Mouse (Mus musculus) midbrain, embryonic 15.5 days (tissue): ENCODE results near the gene Crispld2. TPM values are rescaled to one million over a fixed set of nuclear protein-coding genes. Genes with fewer than 3 reads are reported as not detected.

ENCODE experiments used
- ATAC-seq: fragments of 200-750 bp; cut with Nextera tagmentation; replicated peaks from 2 replicates; pipeline ENCODE4 v1.8.0; 2017; ENCODE audit warnings: moderate TSS enrichment
- H3K27ac ChIP-seq: fragments of 300-500 bp; sonication (generic); 2 replicates; pipeline ENCODE4 v1.5.1; 2015; ENCODE audit warnings: mild to moderate bottlenecking, inconsistent platforms
- H3K27me3 ChIP-seq: fragments of 300-500 bp; sonication (generic); replicated peaks from 2 replicates; pipeline ENCODE4 v1.6.1; 2015; ENCODE audit warnings: inconsistent platforms
- H3K36me3 ChIP-seq: fragments of 300-500 bp; sonication (generic); replicated peaks from 2 replicates; pipeline ENCODE4 v1.6.1; 2015; ENCODE audit warnings: inconsistent platforms
- H3K4me1 ChIP-seq: fragments of 300-500 bp; sonication (generic); 2 replicates; pipeline ENCODE4 v1.6.1; 2015; ENCODE audit warnings: inconsistent platforms
- H3K4me2 ChIP-seq: fragments of 300-500 bp; sonication (generic); 2 replicates; pipeline ENCODE4 v1.6.1; 2015; ENCODE audit warnings: inconsistent platforms, mild to moderate bottlenecking, moderate library complexity
- H3K4me3 ChIP-seq: fragments of 300-500 bp; sonication (generic); 2 replicates; pipeline ENCODE4 v1.5.1; 2015; ENCODE audit warnings: mild to moderate bottlenecking, inconsistent platforms
- H3K9ac ChIP-seq: fragments of 300-500 bp; sonication (generic); 2 replicates; pipeline ENCODE4 v1.6.1; 2015; ENCODE audit warnings: mild to moderate bottlenecking, inconsistent platforms
- H3K9me3 ChIP-seq: fragments of 300-500 bp; sonication (generic); 2 replicates; pipeline ENCODE4 v1.6.1; 2016; ENCODE audit warnings: inconsistent platforms
- WGBS: fragments of 180-500 bp; shearing (Covaris S2); methylation state at CpG from one replicate; pipeline ENCODE4 v1.1.7; 2015; ENCODE audit warnings: mixed read lengths; 5-methylcytosine and 5-hydroxymethylcytosine counted together
- polyA plus RNA-seq: library from polyadenylated mRNA; unstranded; fragments of >200 nt; fragmentation: Nextera tagmentation; extraction: Ambion mirVana; gene quantifications from 2 replicates; pipeline ENCODE4 v1.2.1, GENCODE M21; 2015

Gene Crispld2
- polyA plus RNA-seq, 1 experiment from 2014 or later = 2.9 TPM

DNA sequence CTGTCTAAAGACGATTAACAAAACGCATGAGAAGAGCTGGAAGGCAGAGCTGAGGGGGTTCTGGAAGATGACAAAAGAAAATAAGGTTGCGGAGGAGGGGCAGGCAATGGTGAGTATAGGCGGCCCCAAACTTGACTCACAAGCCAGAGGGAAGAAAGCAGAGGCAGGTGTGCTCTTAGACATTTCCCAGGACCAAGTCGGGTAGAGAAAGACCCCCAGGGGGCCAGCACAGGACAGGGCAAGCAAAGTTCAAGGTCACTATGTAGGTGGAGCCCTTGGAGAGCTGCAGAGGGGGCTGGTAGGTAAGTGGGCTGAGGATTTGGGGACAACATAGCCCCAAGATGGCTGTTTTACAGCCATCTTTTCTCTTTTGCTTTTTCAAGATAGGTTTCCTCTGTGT is 87.1 kb downstream of the Crispld2 start:
- Histone ChIP-seq H3K9ac (no peak overlapping the region), H3K4me2 (no peak overlapping the region), H3K4me1 (no peaks in the 10 kb centered on the region), H3K4me3 (no peak overlapping the region), H3K36me3 (peaks cover 23% of the 10 kb centered on the region), H3K9me3 (no peaks in the 10 kb centered on the region), H3K27ac (no peak overlapping the region), H3K27me3 (no peaks in the 10 kb centered on the region)
- no peak for ATAC-seq
- WGBS = 50% methylated on average over 5 of the region's 5 CpGs

DNA sequence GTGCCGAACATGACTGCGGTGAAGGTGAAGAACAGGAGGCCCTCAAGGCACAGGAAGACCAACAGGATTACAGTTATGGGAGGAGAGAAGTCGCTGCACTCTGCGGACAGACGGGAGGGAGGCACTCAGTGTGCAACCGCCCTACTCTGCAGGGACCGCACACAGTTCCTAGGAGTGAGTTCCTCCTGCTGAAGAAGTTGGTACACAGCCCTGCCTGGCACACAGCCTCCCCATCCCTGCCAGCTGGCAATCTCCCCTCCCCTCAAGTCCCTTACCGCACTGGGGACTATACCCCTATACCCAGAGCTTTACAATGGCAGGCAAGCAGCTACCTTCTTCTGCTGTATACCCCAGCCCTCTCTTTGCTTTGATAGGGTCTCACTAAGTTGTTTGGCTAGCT is 91.0 kb downstream of the Crispld2 start:
- Histone ChIP-seq H3K4me2 (no peak overlapping the region), H3K4me1 (no peaks in the 10 kb centered on the region), H3K9me3 (no peaks in the 10 kb centered on the region), H3K36me3 (peaks cover 47% of the 10 kb centered on the region), H3K27me3 (no peaks in the 10 kb centered on the region), H3K9ac (no peak overlapping the region), H3K27ac (no peak overlapping the region), H3K4me3 (no peak overlapping the region)
- WGBS = 95% methylated on average over 8 of the region's 8 CpGs
- no peak for ATAC-seq

DNA sequence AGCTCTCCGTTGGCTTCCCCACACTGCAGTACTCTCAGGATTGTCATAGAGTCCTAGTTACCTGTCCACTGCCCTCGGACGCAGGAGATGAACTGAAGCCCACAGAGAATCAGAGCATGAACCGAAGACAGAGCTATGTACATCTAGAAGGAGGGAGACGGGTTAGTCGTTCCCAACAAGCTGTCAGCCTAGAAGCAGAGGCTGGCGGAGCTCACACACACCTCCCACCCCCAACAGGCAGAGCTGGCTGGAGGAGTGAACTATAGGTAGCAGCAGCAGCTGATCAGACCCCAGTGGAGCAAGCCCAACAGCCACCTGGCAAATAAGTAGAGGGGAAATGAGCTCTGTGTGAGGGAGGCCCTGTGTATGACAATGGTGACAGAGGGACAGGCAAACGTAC is 92.5 kb downstream of the Crispld2 start:
- Histone ChIP-seq H3K9ac (no peak overlapping the region), H3K9me3 (no peaks in the 10 kb centered on the region), H3K4me3 (no peak overlapping the region), H3K4me2 (no peak overlapping the region), H3K27me3 (no peaks in the 10 kb centered on the region), H3K36me3 (peaks cover 52% of the 10 kb centered on the region), H3K4me1 (no peaks in the 10 kb centered on the region), H3K27ac (no peak overlapping the region)
- ATAC-seq = no peak
- WGBS = 89% methylated on average over 8 of the region's 8 CpGs

DNA sequence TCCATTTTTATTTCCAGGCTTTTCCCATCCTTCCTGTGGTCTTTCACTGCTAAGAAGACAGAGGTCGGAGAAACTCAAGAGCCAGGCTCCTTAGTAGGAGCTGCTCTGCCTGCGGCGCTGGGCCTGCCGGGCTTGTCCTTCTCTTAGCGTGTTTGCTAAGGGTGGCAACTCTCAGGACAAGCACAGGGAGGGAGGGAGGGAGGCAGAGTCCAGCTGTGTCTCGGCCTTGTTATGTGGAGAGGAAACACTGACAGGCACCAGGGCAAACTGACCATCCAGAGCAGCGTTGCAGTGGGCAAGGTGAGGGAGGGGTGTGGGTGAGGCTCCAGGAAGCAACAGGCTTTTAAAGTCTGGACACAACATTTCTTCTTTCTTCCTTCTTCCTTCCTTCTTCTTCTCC is 97.3 kb downstream of the Crispld2 start:
- no peaks in the 10 kb centered on the region for H3K9me3 ChIP-seq
- H3K36me3 ChIP-seq = peaks cover 50% of the 10 kb centered on the region
- H3K27ac ChIP-seq = no peak overlapping the region
- 87% methylated on average over 7 of the region's 7 CpGs for WGBS
- H3K9ac ChIP-seq = no peak overlapping the region
- no peaks in the 10 kb centered on the region for H3K4me1 ChIP-seq
- H3K4me3 ChIP-seq = no peak overlapping the region
- H3K4me2 ChIP-seq = no peak overlapping the region
- no peak for ATAC-seq
- no peaks in the 10 kb centered on the region for H3K27me3 ChIP-seq

DNA sequence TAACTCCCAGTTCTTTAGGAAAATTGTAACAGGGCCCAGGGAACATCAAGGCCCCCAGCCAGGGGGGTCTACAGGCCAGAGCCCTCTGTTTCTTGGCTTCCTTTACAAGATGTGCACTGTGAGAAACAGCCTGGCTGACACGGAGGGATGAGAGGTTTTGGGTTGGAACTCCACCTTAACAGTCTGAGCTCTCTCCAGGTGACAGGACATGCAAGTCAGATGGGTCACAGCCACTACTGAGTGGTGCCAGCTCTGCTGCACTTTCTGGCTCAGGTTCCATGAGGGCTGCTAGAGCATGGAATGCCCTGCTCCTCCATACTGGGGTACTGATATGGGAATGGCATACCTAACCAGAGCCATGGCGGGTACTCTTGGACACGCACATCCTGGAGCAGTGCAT is 98.8 kb downstream of the Crispld2 start:
- H3K4me2 ChIP-seq = no peak overlapping the region
- no peaks in the 10 kb centered on the region for H3K27me3 ChIP-seq
- H3K27ac ChIP-seq = no peak overlapping the region
- H3K4me1 ChIP-seq = no peaks in the 10 kb centered on the region
- 97% methylated on average over 3 of the region's 3 CpGs for WGBS
- H3K9ac ChIP-seq = no peak overlapping the region
- peaks cover 39% of the 10 kb centered on the region for H3K36me3 ChIP-seq
- no peak overlapping the region for H3K4me3 ChIP-seq
- no peak for ATAC-seq
- no peaks in the 10 kb centered on the region for H3K9me3 ChIP-seq

DNA sequence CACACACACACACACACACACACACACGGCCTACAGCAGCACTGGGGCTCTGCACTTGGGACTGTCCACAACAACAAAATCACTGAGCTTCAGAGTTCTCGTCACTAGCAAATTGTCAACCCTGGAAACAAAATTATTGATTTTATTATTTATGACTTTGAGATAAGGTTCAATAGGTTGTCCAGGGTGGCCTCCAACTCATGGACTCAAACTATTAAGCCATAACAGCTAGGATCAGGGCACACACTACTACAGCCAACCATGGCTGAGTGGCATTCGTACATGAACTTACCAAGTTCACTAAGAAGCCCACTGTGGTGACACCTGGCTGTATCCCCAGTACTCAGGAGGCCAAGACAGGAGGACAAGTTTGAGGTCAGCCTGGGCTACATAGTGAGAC is 100.9 kb downstream of the Crispld2 start:
- Histone ChIP-seq H3K4me2 (no peak overlapping the region), H3K27me3 (no peaks in the 10 kb centered on the region), H3K9me3 (no peaks in the 10 kb centered on the region), H3K4me3 (no peak overlapping the region), H3K36me3 (peaks cover 27% of the 10 kb centered on the region; the same call in 1 of the 2 replicates), H3K27ac (no peak overlapping the region), H3K4me1 (no peaks in the 10 kb centered on the region), H3K9ac (no peak overlapping the region)
- WGBS = 91% methylated on average over 3 of the region's 3 CpGs
- ATAC-seq = no peak

DNA sequence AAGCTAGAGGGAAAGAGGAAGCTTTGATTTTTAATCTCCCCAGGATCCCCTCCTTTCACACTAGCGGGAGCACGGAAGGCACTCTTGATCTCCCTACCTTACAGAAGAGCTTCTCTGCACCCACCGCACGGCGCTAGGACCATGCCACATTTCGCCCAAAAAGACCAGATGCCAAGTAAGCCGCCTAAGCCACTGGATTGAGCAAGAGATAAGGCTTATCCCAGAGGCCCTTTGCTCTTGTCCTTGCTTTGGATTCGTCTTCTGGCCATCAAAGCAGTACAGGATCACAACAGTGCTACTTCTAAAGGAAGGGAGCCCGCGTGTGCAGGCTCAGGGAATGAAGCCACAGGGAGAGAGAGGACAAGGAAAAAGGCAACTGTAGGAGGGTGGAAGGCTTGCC is 102.6 kb downstream of the Crispld2 start:
- H3K9ac ChIP-seq = no peak overlapping the region
- no peak for ATAC-seq

DNA sequence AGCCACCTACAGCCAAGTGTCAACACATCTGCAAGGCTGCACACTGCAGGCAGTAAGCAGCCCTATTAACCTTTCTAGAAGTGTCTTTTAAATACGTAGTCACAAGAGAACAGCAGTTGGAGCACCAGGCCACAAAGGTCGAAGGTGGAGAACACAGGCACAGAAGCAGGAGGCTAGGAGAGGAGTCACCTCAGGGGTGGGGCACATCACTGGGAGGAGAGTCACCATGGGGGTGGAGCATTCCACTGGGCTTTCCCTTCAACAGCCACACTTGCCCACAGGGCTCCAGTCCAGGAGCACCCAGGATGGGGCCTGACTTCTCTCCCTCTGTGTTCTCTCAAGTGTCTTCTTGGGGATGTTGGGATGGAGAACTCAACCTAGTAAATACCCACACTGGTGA is 104.2 kb downstream of the Crispld2 start:
- Histone ChIP-seq H3K4me1 (peaks cover 21% of the 10 kb centered on the region), H3K4me2 (no peak overlapping the region), H3K9me3 (no peaks in the 10 kb centered on the region), H3K9ac (no peak overlapping the region), H3K36me3 (0 out of 2 replicates have a peak, but pooled peaks cover 11% of the 10 kb centered on the region), H3K4me3 (no peak overlapping the region), H3K27me3 (no peaks in the 10 kb centered on the region), H3K27ac (no peak overlapping the region)
- no peak for ATAC-seq
- WGBS = 86% methylated on average over 2 of the region's 2 CpGs

More for the DNA sequence above, 102.6 kb downstream of the Crispld2 start:
- 80% methylated on average over 10 of the region's 10 CpGs for WGBS
- Histone ChIP-seq H3K27ac (no peak overlapping the region), H3K27me3 (no peaks in the 10 kb centered on the region), H3K4me1 (peaks cover 13% of the 10 kb centered on the region), H3K4me3 (no peak overlapping the region), H3K4me2 (no peak overlapping the region), H3K36me3 (peaks cover 22% of the 10 kb centered on the region; the same call in 1 of the 2 replicates), H3K9me3 (no peaks in the 10 kb centered on the region)

DNA sequence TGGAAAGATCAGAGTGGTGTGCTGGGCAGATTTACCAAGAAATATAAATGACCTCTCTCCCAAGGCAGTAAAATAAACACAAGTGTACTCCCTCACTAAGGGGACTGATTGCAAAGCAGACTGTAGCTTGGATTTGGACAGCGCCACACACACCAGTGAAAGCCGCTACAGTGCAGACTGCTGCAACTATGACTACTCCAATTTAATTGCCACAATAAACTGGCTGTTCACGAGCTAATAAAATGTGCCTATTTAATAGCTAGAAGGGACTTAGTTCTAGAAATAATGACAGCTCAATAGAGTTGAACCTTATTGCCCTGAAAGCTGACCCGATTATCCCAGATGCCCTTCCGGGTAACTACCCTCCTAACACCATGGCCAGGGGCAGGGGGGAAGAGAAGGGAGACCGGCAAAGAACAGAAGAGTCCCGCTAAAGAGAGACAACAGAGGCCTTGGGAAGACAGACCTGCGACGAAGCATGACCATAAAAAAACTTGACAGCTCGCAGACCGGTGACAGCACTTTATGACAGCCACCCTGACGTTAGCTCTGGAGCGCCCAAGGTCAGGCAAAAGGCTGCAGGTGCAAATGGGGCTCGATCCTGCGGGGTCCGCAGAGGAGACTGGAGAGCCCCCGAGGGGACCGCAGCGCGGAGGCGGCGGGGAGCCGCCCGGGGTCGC is 108.3 kb downstream of the Crispld2 start:
- peak overlapping the region; percentile 68 for H3K9ac ChIP-seq
- peak overlapping the region; percentile 92 for H3K27ac ChIP-seq
- WGBS = 6% methylated on average over 25 of the region's 25 CpGs
- no peaks in the 10 kb centered on the region for H3K27me3 ChIP-seq
- peak; percentile 10; the same call in 1 of the 2 replicates for ATAC-seq
- H3K9me3 ChIP-seq = no peaks in the 10 kb centered on the region
- H3K36me3 ChIP-seq = no peaks in the 10 kb centered on the region
- peak overlapping the region; percentile 73 for H3K4me3 ChIP-seq
- peak overlapping the region; percentile 77 for H3K4me2 ChIP-seq
- H3K4me1 ChIP-seq = peaks cover 41% of the 10 kb centered on the region

DNA sequence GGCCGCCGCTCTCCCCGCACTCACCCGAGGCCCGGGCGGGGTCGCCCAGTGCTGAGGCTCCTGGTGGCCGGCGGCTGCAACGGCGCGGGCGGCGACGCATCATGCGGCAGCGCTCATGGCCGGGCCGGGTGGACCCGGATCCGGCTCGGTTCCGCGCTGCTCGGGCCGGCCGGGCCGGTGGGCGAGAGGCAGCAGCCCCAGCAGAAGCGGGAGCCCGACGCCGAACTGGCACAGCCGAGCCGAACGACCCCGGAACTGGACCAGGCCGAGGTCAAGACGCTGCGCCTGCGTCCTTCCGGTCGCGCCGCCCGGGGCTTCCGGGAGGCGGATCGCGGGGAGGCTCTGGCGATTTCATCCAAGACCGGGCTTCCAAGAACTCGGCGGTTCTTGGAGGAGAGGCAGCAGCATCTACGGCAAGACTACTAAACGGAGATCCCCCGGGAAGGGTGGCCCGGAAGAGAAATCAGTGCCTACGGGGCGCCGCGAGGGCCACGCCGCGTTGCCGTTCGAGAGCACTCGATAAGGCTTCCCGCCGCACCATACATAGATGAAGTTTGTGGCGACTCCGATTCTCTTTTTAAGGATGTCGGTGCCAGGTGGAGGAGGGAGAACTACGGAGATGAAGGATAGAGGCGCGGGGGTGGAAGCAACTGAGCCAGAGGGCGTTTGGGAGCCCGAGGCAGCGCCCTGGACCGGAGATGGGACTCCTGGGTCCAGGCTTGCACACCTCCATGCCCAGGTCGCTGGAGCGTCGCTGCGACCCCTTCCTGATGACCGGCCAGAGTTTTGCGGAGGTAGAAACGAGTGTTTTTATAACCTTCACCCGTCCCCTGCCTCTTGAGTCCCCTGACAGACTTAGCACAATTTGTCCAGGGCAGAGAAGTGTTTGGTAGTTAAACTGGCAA is 109.1 kb downstream of the Crispld2 start, which contains the start of gene Zdhhc7:
Zdhhc7 (minus strand) TSS at position 415 of the 905 bp plus-strand sequence.
- Histone ChIP-seq H3K27ac (peak within 1 kb of the TSS; percentile 92), H3K4me2 (peak within 1 kb of the TSS; percentile 77), H3K9ac (peak within 1 kb of the TSS; percentile 68), H3K9me3 (no peaks in the 10 kb centered on the region), H3K36me3 (no peaks in the 10 kb centered on the region), H3K4me3 (peak within 1 kb of the TSS; percentile 73), H3K4me1 (peaks cover 41% of the 10 kb centered on the region), H3K27me3 (no peaks in the 10 kb centered on the region)
- under 1% methylated on average over 88 of the region's 88 CpGs for WGBS
- ATAC-seq = peak; percentile 91
